Mouse (Mus musculus): Measurements from ENCODE around the gene Arhgap27. TPM values are rescaled to one million over a fixed set of nuclear protein-coding genes. Genes with fewer than 3 reads are reported as not detected.

Arhgap27 gene
- polyA plus RNA-seq (2014; fragmentation: Illumina TruSeq; extraction: RNeasy Lipid Tissue Mini Kit (QIAGEN cat#74804); ENCODE audit: low read depth, low replicate concordance) = not detected

DNA sequence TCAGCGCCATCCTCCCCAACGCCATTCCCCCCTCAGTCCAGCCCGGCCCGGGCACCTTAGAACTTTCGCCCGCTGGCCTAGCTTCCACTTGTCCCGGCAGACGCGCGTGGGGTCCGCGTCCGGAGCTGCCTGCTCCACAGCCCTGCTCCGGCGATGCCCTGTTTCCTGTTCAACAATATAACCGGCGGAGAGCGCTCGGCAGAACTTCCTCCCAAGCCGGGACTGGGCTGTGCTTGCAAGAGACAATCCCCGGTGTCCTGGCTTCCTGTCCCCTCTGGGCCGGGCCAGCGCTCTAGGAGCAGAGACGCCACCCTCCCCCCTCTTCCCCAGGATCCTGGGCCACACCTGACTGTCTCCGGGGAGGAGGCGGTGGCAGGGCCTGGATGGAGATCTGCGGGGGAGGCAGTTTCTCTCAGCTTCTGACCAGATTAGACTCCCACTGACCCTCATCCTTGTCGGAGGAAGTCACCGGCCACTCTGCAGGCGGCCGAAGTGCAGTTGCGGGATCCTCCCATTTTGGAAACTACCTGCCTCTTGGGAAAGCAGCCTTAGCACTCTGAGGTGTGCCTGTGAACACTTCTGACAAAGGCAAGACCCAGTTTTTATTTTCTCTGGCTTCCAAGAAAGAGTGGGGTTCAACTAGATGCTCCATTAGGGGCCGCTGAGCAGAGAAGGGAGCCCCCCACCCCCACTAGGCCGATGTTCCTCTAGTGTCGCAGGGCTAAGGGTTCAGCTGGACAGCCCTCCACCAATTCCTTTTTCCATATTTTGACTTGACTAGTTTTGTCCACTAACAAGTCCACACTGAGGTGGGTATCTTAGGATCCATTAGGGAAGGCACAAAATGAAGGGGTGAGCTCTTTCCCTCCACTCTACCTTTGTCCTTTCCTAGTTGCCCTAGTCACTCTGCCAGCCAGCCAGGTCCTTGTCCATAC, at the start of gene Arhgap27:
Gene Arhgap27, minus strand, starts transcription at position 479 of the 935 bp plus-strand sequence.

GRCm38 (mm10) chr11:103411981-103412949, 48.8 kb upstream of the Arhgap27 start, which contains the start of gene Plekhm1:
Plekhm1 (minus strand) TSS chr11:103412687.

Other genes with a start within 250 kb of the Arhgap27 start
- gene Hexim1, start 247.5 kb downstream of the Arhgap27 start, polyA plus RNA-seq (2014; fragmentation: Illumina TruSeq; extraction: RNeasy Lipid Tissue Mini Kit (QIAGEN cat#74804); ENCODE audit: low read depth, low replicate concordance) = 6.9 TPM
- gene Hexim2, start 231.3 kb downstream of the Arhgap27 start, polyA plus RNA-seq (2014; fragmentation: Illumina TruSeq; extraction: RNeasy Lipid Tissue Mini Kit (QIAGEN cat#74804); ENCODE audit: low read depth, low replicate concordance) = 9.5 TPM
- 3.2 TPM for gene Fmnl1, start 192.6 kb downstream of the Arhgap27 start, polyA plus RNA-seq (2014; fragmentation: Illumina TruSeq; extraction: RNeasy Lipid Tissue Mini Kit (QIAGEN cat#74804); ENCODE audit: low read depth, low replicate concordance)
- 4.6 TPM for gene 1700023F06Rik, start 155.1 kb downstream of the Arhgap27 start, polyA plus RNA-seq (2014; fragmentation: Illumina TruSeq; extraction: RNeasy Lipid Tissue Mini Kit (QIAGEN cat#74804); ENCODE audit: low read depth, low replicate concordance)
- gene Spata32, start 145.3 kb downstream of the Arhgap27 start, polyA plus RNA-seq (2014; fragmentation: Illumina TruSeq; extraction: RNeasy Lipid Tissue Mini Kit (QIAGEN cat#74804); ENCODE audit: low read depth, low replicate concordance) = 47.3 TPM
- gene Map3k14, start 96.2 kb downstream of the Arhgap27 start, polyA plus RNA-seq (2014; fragmentation: Illumina TruSeq; extraction: RNeasy Lipid Tissue Mini Kit (QIAGEN cat#74804); ENCODE audit: low read depth, low replicate concordance) = not detected
- 0.69 TPM for gene Plekhm1, start 49.0 kb upstream of the Arhgap27 start, polyA plus RNA-seq (2014; fragmentation: Illumina TruSeq; extraction: RNeasy Lipid Tissue Mini Kit (QIAGEN cat#74804); ENCODE audit: low read depth, low replicate concordance)
- 82.8 TPM for gene Lrrc37a, start 140.9 kb upstream of the Arhgap27 start, polyA plus RNA-seq (2014; fragmentation: Illumina TruSeq; extraction: RNeasy Lipid Tissue Mini Kit (QIAGEN cat#74804); ENCODE audit: low read depth, low replicate concordance)

Measured in testis, adult 10 weeks (tissue).